Mouse (Mus musculus) heart, embryonic 16.5 days (tissue): ENCODE results near the gene Ano6. TPM values are rescaled to one million over a fixed set of nuclear protein-coding genes. Genes with fewer than 3 reads are reported as not detected.

Experiments
- ATAC-seq: fragments of 200-750 bp; cut with Nextera tagmentation; replicated peaks from 2 replicates; pipeline ENCODE4 v1.8.0; 2017; ENCODE audit warnings: moderate number of reproducible peaks; ENCODE audit not compliant: insufficient read depth, low FRiP score; ENCODE audit errors: extremely low read depth
- H3K27ac ChIP-seq: fragments of 300-500 bp; sonication (generic); 2 replicates; pipeline ENCODE4 v1.5.1; 2014; ENCODE audit warnings: mild to moderate bottlenecking, low read length, control low read depth, moderate library complexity
- H3K27me3 ChIP-seq: fragments of 300-500 bp; sonication (generic); 2 replicates; pipeline ENCODE4 v1.6.1; 2014; ENCODE audit warnings: low read length, mixed read lengths; ENCODE audit not compliant: control insufficient read depth, insufficient read depth
- H3K36me3 ChIP-seq: fragments of 300-500 bp; sonication (generic); 2 replicates; pipeline ENCODE4 v1.6.1; 2014; ENCODE audit not compliant: control insufficient read depth, insufficient read depth
- H3K4me1 ChIP-seq: fragments of 300-500 bp; sonication (generic); 2 replicates; pipeline ENCODE4 v1.6.1; 2014; ENCODE audit warnings: low read length, mixed read lengths; ENCODE audit not compliant: control insufficient read depth, insufficient read depth
- H3K4me2 ChIP-seq: fragments of 300-500 bp; sonication (generic); 2 replicates; pipeline ENCODE4 v1.6.1; 2014; ENCODE audit warnings: low read depth, mild to moderate bottlenecking, control low read depth, low read length
- H3K4me3 ChIP-seq: fragments of 300-500 bp; sonication (generic); 2 replicates; pipeline ENCODE4 v1.5.1; 2014; ENCODE audit warnings: mild to moderate bottlenecking, control low read depth, low read length
- H3K9ac ChIP-seq: fragments of 300-500 bp; sonication (generic); 2 replicates; pipeline ENCODE4 v1.6.1; 2014; ENCODE audit warnings: low read length, control low read depth
- H3K9me3 ChIP-seq: fragments of 300-500 bp; sonication (generic); replicated peaks from 2 replicates; pipeline ENCODE4 v1.6.1; 2016; ENCODE audit warnings: low read length; ENCODE audit not compliant: control insufficient read depth
- WGBS: fragments of 180-500 bp; shearing (Covaris S2); extraction: QIAGEN DNeasy Blood & Tissue Kit; methylation state at CpG from one replicate; pipeline ENCODE4 v1.1.7; 2014; 5-methylcytosine and 5-hydroxymethylcytosine counted together
- microRNA-seq: library from miRNA; unstranded; fragments of <30 nt; microRNA quantifications from one replicate; pipeline ENCODE4, GENCODE M21; 2017
- polyA plus RNA-seq: library from polyadenylated mRNA; unstranded; fragments of >200 nt; fragmentation: Nextera tagmentation; extraction: Ambion mirVana; gene quantifications from 2 replicates; pipeline ENCODE4 v1.2.1, GENCODE M21; 2015

Ano6 gene
- polyA plus RNA-seq, 1 experiment from 2014 or later, result 34.4 TPM

DNA sequence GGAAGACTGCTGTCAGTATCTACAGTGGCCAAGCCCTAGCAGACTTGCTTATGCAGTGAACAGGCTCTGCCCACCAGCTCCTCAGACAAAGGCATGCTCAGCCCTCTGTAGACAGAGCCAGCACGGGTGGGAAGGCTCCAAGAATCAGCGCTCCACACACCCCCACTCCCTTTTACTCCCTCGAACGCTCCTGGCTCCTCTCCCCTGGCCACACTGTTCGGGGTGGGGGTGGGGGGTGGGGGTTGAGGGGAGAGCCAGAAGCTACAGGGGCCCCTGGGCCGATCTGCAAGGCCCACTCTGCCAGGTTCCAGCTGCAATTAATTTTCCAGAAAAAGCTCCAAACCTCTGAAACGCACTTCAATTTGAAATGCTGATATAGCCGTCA, 221.7 kb downstream of the Ano6 start:
- no peaks in the 10 kb centered on the region for H3K4me1 ChIP-seq
- peaks cover 5% of the 10 kb centered on the region; the same call in 1 of the 2 replicates for H3K9me3 ChIP-seq
- ATAC-seq, result no peak
- H3K4me2 ChIP-seq, result no peak overlapping the region
- H3K27ac ChIP-seq, result no peak overlapping the region
- H3K27me3 ChIP-seq, result no peaks in the 10 kb centered on the region
- no peak overlapping the region for H3K4me3 ChIP-seq
- no peak overlapping the region for H3K9ac ChIP-seq
- 52% methylated on average over 8 of the region's 8 CpGs for WGBS
- H3K36me3 ChIP-seq, result no peaks in the 10 kb centered on the region

DNA sequence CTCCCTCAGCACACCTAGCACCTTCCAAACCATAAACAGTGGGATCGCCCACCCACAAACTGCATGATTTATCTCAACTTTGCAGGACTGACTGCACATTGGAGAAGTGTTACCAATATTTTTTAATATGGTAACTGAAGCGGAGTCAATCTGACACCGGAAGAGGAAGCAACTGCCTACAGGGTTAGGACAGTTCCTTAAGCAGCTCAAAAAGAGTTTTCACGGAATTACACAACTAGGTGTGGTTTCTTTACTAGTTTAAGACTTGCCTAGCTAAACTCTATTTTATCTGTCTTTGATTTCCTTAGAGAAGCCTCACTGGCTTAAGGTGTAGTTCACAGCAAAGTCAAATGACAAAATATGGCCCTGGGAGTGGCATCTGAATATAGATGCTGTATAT, 223.9 kb downstream of the Ano6 start:
- peaks cover 5% of the 10 kb centered on the region; the same call in 1 of the 2 replicates for H3K9me3 ChIP-seq
- no peaks in the 10 kb centered on the region for H3K4me1 ChIP-seq
- no peaks in the 10 kb centered on the region for H3K36me3 ChIP-seq
- H3K9ac ChIP-seq, result no peak overlapping the region
- H3K27ac ChIP-seq, result no peak overlapping the region
- 83% methylated on average over 4 of the region's 4 CpGs for WGBS
- ATAC-seq, result no peak
- H3K4me2 ChIP-seq, result no peak overlapping the region
- H3K4me3 ChIP-seq, result no peak overlapping the region
- H3K27me3 ChIP-seq, result no peaks in the 10 kb centered on the region

DNA sequence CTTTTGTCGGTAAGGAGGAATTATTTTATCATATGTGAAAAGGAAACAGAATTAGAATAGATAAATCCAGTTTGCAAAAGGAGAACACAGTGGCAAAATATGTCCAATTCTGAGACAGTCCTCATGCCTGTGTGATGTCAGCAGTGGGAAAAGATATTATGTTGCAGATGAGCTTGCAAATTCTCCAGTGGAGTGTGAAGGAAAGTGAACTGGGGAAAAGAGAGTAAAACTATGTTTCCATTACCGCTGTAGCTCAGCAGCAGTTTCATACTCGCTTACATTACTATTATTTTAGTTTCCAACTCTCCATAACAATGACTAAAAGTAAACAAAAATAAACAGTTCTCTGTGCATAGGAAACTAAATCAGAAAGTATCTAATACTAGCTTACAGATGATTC, 229.8 kb downstream of the Ano6 start:
- H3K9me3 ChIP-seq, result peaks cover 5% of the 10 kb centered on the region; the same call in 1 of the 2 replicates
- no peak overlapping the region for H3K9ac ChIP-seq
- H3K27me3 ChIP-seq, result no peaks in the 10 kb centered on the region
- no peak for ATAC-seq
- no peak overlapping the region for H3K4me2 ChIP-seq
- WGBS, result 87% methylated on average over 3 of the region's 3 CpGs
- no peak overlapping the region for H3K27ac ChIP-seq
- H3K4me1 ChIP-seq, result no peaks in the 10 kb centered on the region
- no peaks in the 10 kb centered on the region for H3K36me3 ChIP-seq
- H3K4me3 ChIP-seq, result no peak overlapping the region

DNA sequence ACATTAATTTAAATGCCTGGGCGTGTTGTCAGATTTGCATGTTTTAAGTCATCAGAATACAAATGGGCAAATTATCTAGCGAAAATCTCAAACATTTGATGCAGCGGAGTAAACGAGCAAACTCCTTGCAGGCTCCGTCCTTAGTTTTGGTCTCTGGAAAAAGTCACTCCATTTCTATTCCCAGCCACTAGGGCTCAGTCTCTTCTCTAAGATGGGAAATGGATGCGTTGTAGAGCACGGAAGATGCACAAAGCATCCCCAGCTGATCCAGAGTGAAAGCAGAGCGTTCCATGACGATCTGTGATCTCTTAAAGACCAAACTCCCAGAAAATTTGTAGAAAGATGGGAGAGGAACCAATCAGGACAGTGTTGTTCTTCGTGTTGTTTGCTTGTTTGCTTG, 230.9 kb downstream of the Ano6 start:
- H3K4me2 ChIP-seq, result no peak overlapping the region
- H3K9ac ChIP-seq, result no peak overlapping the region
- ATAC-seq, result no peak

More for the DNA sequence above, 230.9 kb downstream of the Ano6 start:
- H3K36me3 ChIP-seq, result no peaks in the 10 kb centered on the region
- peaks cover 4% of the 10 kb centered on the region for H3K9me3 ChIP-seq
- H3K27me3 ChIP-seq, result no peaks in the 10 kb centered on the region
- WGBS, result 52% methylated on average over 10 of the region's 10 CpGs
- no peak overlapping the region for H3K4me3 ChIP-seq
- H3K27ac ChIP-seq, result no peak overlapping the region
- H3K4me1 ChIP-seq, result no peaks in the 10 kb centered on the region

Small RNA genes lying within 50 kb of the gene (microRNA-seq; reads per million reads assigned to microRNA genes)
- gene Gm25070, result not detected

Other genes with a start within 250 kb of the Ano6 start
- gene Dbx2, start 134.9 kb upstream of the Ano6 start, polyA plus RNA-seq, result 0.04 and 0.33 TPM in 2 replicates